Mouse (Mus musculus): ENCODE data around the gene Auts2.

The Auts2 gene

DNA sequence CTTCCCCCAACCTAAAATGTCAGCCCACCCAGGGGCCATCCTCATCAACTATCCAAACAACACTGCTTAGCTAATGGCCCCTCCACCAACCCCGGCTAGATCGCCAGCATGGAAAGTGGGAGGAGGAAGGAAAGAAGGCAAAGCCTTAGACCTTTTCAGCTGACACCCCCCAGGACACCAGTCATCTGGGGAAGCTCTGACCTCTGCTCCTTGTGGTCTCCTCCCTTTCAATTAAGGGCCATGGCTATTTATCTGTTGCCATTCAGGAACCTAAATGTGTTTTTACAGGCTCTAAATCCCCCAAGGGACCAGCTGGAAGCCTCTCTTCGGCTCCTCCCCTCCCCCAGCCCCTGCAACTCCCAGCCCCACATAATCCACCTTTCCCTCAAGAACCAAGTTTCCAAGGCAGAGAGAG lies 42.3 kb downstream of the Auts2 start:
- DNase-seq (ENCODE audit: low spot score in 2 of 2), result no peak

- no peak for DNase-seq (ENCODE audit: low spot score in 2 of 2)
Observed at GRCm38 (mm10) chr5:132498896-132499295, 44.2 kb downstream of the Auts2 start.

DNA sequence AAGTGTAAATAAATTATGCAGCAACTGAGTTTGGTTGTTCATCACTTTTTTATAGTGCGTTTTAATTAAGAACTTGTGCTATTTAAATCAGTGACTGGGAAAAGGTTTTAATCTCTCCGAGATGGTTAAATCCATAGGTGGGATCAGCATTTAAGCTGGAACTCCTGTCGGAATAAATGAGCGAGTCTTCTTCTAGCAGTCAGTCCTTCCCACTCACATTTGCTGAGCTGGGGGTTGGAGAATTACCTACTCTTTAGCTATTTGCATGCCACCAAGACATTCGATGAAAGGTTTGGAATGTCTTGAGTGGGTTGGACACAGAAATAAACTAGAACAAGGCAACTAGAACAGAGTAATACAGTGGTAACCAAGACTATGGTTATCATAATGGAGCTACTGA lies 45.1 kb downstream of the Auts2 start:
- no peak for DNase-seq (ENCODE audit: low spot score in 2 of 2)

- no peak for DNase-seq (ENCODE audit: low spot score in 2 of 2)
Observed at GRCm38 (mm10) chr5:132492793-132493192, 50.4 kb downstream of the Auts2 start.

GRCm38 (mm10) chr5:132492040-132492439 lies 51.1 kb downstream of the Auts2 start:
- DNase-seq (ENCODE audit: low spot score in 2 of 2), result no peak

DNA sequence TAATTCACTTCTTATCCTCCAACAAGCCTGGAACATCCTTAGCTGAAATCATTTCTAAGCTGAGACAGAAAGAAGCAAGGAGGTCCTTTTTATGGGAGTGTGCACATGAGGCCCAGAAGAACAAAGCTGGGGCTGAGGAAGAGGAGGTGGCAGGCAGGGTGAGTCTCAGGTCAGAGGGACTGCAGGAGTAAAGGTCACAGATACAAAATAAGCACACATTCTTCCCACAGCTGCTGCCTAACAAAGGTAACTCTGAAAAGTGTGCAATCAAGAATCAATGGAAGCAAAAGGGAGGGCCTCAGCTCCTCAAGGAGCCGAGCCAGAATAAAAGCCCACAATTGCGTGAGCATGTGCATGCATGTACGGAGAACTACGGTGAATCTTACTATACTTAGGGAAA lies 51.6 kb downstream of the Auts2 start:
- DNase-seq (ENCODE audit: low spot score in 2 of 2), result no peak

- no peak for DNase-seq (ENCODE audit: low spot score in 2 of 2)
Observed at GRCm38 (mm10) chr5:132490326-132490725, 52.8 kb downstream of the Auts2 start.

GRCm38 (mm10) chr5:132489736-132490313 lies 53.3 kb downstream of the Auts2 start:
- no peak for DNase-seq (ENCODE audit: low spot score in 2 of 2)

DNA sequence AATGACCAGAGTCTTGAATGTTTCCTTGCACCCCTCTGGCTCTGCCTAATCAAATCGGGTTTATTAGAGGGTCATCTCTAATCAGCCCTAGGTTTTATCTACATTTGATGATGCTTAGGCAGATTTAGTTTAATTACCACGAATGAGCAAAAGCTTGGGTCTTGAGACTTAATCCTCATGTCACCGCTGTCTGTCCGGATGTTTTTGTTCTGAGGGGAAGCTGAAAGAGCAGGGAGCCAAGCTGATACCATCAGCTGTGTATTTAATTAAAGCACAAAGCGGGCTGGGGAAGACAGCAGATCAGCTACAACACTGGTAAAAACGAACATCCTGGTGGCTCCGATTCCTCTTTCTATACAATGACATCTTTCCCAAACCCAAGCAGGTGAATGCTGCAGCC lies 56.3 kb downstream of the Auts2 start:
- DNase-seq (ENCODE audit: low spot score in 2 of 2), result no peak

GRCm38 (mm10) chr5:132485994-132486393 lies 57.1 kb downstream of the Auts2 start:
- no peak for DNase-seq (ENCODE audit: low spot score in 2 of 2)

- no peak for DNase-seq (ENCODE audit: low spot score in 2 of 2)
Observed at GRCm38 (mm10) chr5:132485448-132485847, 57.7 kb downstream of the Auts2 start.

DNA sequence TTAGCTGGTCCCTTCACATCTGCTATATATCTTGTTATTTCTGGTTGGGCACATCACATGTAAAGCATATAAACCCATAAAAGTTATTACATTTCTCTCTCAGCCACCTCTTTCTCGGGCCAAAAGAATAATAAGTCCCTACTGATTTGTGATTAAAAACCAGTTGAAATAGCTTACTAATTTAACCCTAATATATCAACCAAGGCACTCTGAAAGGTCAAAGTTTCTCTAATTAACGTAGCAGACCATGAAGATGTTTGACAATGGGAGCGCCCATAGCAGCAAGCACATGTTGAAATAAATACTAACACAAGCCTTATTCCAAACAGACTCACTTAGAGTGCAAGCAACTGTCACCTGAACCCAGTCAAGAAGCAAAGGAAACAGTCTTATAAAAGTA lies 61.7 kb downstream of the Auts2 start:
- DNase-seq (ENCODE audit: low spot score in 2 of 2), result no peak

DNA sequence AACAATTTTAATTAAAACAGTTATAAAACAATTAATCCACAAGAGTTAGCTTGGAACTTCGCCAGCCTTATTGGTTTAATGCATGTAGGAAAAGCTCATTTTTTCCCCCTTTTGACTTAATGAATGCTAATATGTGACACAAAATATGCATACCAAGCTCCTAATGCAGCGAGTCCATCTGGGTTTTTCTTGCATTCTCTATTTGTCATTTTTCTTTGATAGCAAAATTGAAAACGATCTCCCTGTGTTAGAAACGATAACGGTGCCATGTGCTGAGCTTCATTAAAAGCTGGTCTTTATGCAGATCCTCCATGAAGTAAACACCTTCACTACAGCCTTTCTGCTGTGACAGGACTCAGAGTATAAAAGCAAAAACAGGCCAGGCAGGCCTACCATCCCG lies 62.7 kb downstream of the Auts2 start:
- no peak for DNase-seq (ENCODE audit: low spot score in 2 of 2)

DNA sequence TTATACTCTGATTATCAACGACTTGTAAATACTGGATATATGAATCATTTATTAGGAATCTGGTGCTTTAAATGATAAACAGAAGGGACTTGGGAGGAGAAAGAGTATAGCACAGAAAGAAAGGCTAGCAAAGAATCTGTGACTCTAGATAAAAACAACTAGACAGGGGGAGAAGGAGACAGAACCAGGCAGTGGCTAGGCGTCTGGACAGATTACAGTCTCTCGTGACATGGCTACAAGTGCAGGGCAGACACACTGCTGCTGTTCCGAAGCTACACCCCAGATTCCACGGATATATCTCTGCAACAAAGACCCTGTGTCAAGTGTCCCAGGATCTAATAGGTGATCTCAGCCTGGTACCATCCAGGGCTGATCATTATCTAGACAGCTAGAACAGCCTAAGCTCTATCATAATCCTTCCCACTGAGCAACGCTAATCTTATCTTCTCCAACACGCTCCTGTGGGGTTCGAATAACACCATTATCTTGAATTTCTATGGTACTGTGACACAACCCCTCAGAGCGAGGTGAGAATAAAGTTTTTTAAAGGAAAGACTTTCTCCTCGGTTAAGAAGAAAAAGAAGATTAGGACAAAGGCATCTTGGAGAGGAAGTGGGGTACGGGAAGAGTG lies 63.8 kb downstream of the Auts2 start:
- DNase-seq (ENCODE audit: low spot score in 2 of 2), result no peak

- no peak for DNase-seq (ENCODE audit: low spot score in 2 of 2)
Observed at GRCm38 (mm10) chr5:132477533-132477932, 65.6 kb downstream of the Auts2 start.

DNA sequence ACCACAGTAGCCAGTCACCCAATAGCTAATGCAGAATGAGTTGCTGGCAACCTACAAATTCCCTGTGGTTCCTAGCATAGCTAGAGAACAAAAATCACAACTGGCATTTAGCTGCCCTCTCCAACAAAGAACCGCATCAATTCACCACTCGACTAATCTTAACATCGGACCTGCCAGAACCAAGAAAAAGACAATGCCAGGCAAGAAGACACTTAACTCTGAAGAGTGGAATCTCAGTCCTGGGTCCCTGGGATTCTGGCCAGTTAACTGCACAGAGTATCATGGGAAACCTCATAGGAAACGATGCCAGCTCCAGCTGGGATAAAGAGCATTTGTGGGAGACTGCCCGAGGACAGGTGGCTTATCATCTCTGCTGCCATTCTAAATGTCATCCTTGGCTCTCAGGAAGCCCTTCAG lies 70.2 kb downstream of the Auts2 start:
- no peak for DNase-seq (ENCODE audit: low spot score in 2 of 2)

GRCm38 (mm10) chr5:132472184-132472829 lies 70.8 kb downstream of the Auts2 start:
- DNase-seq (ENCODE audit: low spot score in 2 of 2), result no peak

DNA sequence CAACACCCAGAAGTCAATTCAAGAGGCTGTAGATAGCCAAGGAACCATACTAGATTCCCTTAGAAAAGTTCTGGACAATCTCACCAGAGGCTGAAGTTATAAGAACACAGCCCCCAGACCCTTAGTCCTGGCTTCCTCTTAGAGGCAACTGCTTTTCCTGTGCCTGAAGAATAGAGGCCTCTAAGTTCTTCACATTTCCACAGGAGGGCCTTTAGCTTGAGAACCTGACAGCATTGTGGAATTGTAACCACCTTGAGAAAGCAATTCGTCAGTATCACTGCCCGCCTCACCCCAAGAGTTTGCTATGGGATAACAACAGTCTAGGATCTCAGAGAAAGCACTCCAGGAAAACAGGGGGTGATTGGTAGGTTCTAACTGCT lies 75.8 kb downstream of the Auts2 start:
- no peak for DNase-seq (ENCODE audit: low spot score in 2 of 2)

DNA sequence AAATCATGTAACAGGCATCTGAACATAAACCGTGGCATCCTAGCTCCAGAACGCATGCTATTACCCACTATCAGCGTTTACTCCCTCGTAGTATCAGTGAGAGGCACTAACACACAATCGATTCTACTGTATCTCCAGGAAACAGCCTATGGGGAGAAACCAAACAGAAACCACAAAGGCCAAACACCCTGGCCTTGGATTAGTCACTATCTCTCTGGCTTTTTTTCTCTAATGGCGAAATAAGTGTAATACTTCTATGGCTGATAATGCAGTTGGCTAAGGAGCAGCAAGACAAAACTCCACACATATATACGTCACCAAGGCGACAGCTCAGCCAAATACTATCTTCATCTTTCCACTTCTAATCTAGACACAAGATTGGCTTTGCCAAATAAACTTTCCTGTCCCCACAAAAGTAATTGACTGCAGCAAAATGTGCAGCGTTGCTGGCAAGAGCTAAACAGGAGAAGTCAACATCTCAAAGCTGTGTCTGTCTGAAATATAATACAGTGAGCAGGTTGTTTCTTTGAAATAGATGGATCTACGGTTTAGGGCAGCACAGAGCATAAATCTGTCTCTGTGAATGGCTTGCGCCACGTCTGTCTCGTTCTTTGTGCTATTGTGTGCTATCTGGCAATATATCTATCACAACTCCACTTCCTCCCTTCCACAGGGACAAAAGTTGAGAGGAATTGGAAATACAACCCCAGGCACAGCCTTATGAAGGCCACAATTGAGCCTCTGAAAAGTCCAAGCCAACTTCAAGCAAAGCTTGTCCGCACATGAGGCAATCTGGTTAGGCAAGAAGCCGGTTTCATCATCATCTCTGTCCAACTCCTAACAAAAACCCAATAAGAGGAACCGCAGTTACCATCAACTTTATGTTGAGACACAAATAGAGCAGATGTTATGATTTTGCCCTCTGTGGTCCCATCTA lies 76.4 kb downstream of the Auts2 start:
- DNase-seq (ENCODE audit: low spot score in 2 of 2), result no peak

- DNase-seq (ENCODE audit: low spot score in 2 of 2), result no peak
Observed at GRCm38 (mm10) chr5:132462560-132462959, 80.6 kb downstream of the Auts2 start.

DNA sequence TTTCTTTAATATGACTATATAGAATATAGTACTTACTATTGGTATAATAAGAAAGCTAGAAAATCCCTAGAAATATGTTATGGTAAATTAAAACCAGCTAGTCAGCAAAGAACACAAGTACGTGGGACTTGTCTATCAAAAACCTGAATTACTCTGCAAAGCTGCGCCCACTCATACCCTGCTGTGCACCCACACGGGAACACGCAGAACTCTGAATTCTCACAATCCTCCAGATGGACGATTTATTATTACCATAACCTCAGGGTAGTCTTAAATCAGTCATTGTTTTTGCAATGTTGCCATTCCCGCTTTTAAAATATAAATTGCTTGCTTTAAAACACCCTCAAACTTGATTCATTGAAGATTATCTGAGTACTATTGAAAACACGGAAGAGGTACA lies 84.6 kb downstream of the Auts2 start:
- no peak for DNase-seq (ENCODE audit: low spot score in 2 of 2)

DNA sequence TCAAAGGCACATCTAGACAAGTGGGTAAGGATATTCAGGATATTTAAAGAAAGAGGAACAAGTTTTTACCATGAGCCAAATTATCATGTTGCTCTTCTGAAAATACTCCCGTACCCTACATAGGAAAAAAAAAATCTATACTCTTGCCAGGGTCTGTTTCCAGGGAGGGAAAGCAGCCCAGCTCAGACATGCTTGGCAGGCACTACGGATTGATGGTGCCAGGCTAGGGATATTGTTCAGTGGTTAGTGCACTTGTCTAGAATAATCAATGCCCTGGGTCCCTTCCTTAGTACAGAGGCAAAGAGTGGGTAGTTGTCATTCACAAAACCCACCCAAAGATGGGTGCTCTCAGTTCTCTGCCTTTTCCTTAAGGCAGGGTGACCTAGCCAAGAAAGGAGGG lies 90.8 kb downstream of the Auts2 start:
- DNase-seq (ENCODE audit: low spot score in 2 of 2), result no peak
